Mouse (Mus musculus): ENCODE measurements at regions not wholly inside any gene's neighbourhood (a gene's known extent, or its start where the extent isn't known, plus 50 kb on each side); places are given as distances from the start of the nearest gene placed in this dataset.

- no peaks in the 10 kb centered on the region for H3K4me1 ChIP-seq (ENCODE audit: control insufficient read depth, insufficient read depth, low read length)
- H3K27ac ChIP-seq (replicated peaks; ENCODE audit: insufficient read depth, low read depth, low read length): no peak overlapping the region
- WGBS: 88% methylated on average over 6 of the region's 6 CpGs
- H3K9ac ChIP-seq (ENCODE audit: low read depth, low read length): no peak overlapping the region
- DNase-seq (ENCODE audit: extremely low read depth, low read depth, low spot score): no peak
- no peaks in the 10 kb centered on the region for H3K36me3 ChIP-seq (ENCODE audit: control insufficient read depth, insufficient read depth, low read length)
- no peak overlapping the region for H3K4me3 ChIP-seq (ENCODE audit: insufficient read depth, low read depth, low read length)
- no peaks in the 10 kb centered on the region for H3K27me3 ChIP-seq (ENCODE audit: control insufficient read depth, insufficient read depth, low read length)
- H3K79me2 ChIP-seq (ENCODE audit: control insufficient read depth, insufficient read depth, low read length): no peaks in the 10 kb centered on the region
- TF ChIP-seq POLR2A (IDR thresholded peaks at IDR 0.05; ENCODE audit: extremely low read depth, insufficient read depth, low read length): no peak
- no peak for TF ChIP-seq CTCF (IDR thresholded peaks at IDR 0.05; ENCODE audit: low read depth, low read length)
Observed at GRCm38 (mm10) chr3:132441226-132441625, 188.4 kb upstream of the Gimd1 start.

- TF ChIP-seq POLR2A (IDR thresholded peaks at IDR 0.05; ENCODE audit: extremely low read depth, insufficient read depth, low read length) (no peak), CTCF (IDR thresholded peaks at IDR 0.05; ENCODE audit: low read depth, low read length) (no peak)
- DNase-seq (ENCODE audit: extremely low read depth, low read depth, low spot score): no peak
- no peaks in the 10 kb centered on the region for H3K27me3 ChIP-seq (ENCODE audit: control insufficient read depth, insufficient read depth, low read length)
- H3K79me2 ChIP-seq (ENCODE audit: control insufficient read depth, insufficient read depth, low read length): no peaks in the 10 kb centered on the region
- H3K9ac ChIP-seq (ENCODE audit: low read depth, low read length): no peak overlapping the region
- no peaks in the 10 kb centered on the region for H3K36me3 ChIP-seq (ENCODE audit: control insufficient read depth, insufficient read depth, low read length)
- H3K27ac ChIP-seq (replicated peaks; ENCODE audit: insufficient read depth, low read depth, low read length): no peak overlapping the region
- H3K4me1 ChIP-seq (ENCODE audit: control insufficient read depth, insufficient read depth, low read length): no peaks in the 10 kb centered on the region
- WGBS: 47% methylated on average over 4 of the region's 4 CpGs
- H3K4me3 ChIP-seq (ENCODE audit: insufficient read depth, low read depth, low read length): no peak overlapping the region
Observed at GRCm38 (mm10) chr3:132453927-132454326, 175.7 kb upstream of the Gimd1 start.

- Histone ChIP-seq H3K4me3 (ENCODE audit: insufficient read depth, low read depth, low read length) (no peak overlapping the region), H3K36me3 (ENCODE audit: control insufficient read depth, insufficient read depth, low read length) (no peaks in the 10 kb centered on the region), H3K4me1 (ENCODE audit: control insufficient read depth, insufficient read depth, low read length) (no peaks in the 10 kb centered on the region), H3K27ac (replicated peaks; ENCODE audit: insufficient read depth, low read depth, low read length) (no peak overlapping the region), H3K27me3 (ENCODE audit: control insufficient read depth, insufficient read depth, low read length) (no peaks in the 10 kb centered on the region), H3K79me2 (ENCODE audit: control insufficient read depth, insufficient read depth, low read length) (no peaks in the 10 kb centered on the region), H3K9ac (ENCODE audit: low read depth, low read length) (no peak overlapping the region)
- DNase-seq (ENCODE audit: extremely low read depth, low read depth, low spot score): no peak
- WGBS: 75% methylated on average over 5 of the region's 5 CpGs
- TF ChIP-seq POLR2A (IDR thresholded peaks at IDR 0.05; ENCODE audit: extremely low read depth, insufficient read depth, low read length) (no peak), CTCF (IDR thresholded peaks at IDR 0.05; ENCODE audit: low read depth, low read length) (no peak)
Observed at GRCm38 (mm10) chr3:132462348-132462959, 167.2 kb upstream of the Gimd1 start.

GRCm38 (mm10) chr3:132471070-132471469, 158.6 kb upstream of the Gimd1 start:
- H3K27ac ChIP-seq (replicated peaks; ENCODE audit: insufficient read depth, low read depth, low read length): no peak overlapping the region
- H3K9ac ChIP-seq (ENCODE audit: low read depth, low read length): no peak overlapping the region
- no peak for DNase-seq (ENCODE audit: extremely low read depth, low read depth, low spot score)
- WGBS: 56% methylated on average over 4 of the region's 4 CpGs
- no peaks in the 10 kb centered on the region for H3K79me2 ChIP-seq (ENCODE audit: control insufficient read depth, insufficient read depth, low read length)
- H3K4me1 ChIP-seq (ENCODE audit: control insufficient read depth, insufficient read depth, low read length): no peaks in the 10 kb centered on the region
- TF ChIP-seq POLR2A (IDR thresholded peaks at IDR 0.05; ENCODE audit: extremely low read depth, insufficient read depth, low read length): no peak
- no peak for TF ChIP-seq CTCF (IDR thresholded peaks at IDR 0.05; ENCODE audit: low read depth, low read length)
- no peaks in the 10 kb centered on the region for H3K36me3 ChIP-seq (ENCODE audit: control insufficient read depth, insufficient read depth, low read length)
- no peak overlapping the region for H3K4me3 ChIP-seq (ENCODE audit: insufficient read depth, low read depth, low read length)
- H3K27me3 ChIP-seq (ENCODE audit: control insufficient read depth, insufficient read depth, low read length): no peaks in the 10 kb centered on the region

- peaks cover 3% of the 10 kb centered on the region; the same call in 1 of the 2 replicates for H3K4me1 ChIP-seq (ENCODE audit: control insufficient read depth, insufficient read depth, low read length)
- no peaks in the 10 kb centered on the region for H3K79me2 ChIP-seq (ENCODE audit: control insufficient read depth, insufficient read depth, low read length)
- no peak for TF ChIP-seq CTCF (IDR thresholded peaks at IDR 0.05; ENCODE audit: low read depth, low read length)
- TF ChIP-seq POLR2A (IDR thresholded peaks at IDR 0.05; ENCODE audit: extremely low read depth, insufficient read depth, low read length): no peak
- no peak for DNase-seq (ENCODE audit: extremely low read depth, low read depth, low spot score)
- no peaks in the 10 kb centered on the region for H3K27me3 ChIP-seq (ENCODE audit: control insufficient read depth, insufficient read depth, low read length)
- no peaks in the 10 kb centered on the region for H3K36me3 ChIP-seq (ENCODE audit: control insufficient read depth, insufficient read depth, low read length)
- WGBS: 89% methylated on average over 5 of the region's 5 CpGs
- H3K27ac ChIP-seq (replicated peaks; ENCODE audit: insufficient read depth, low read depth, low read length): no peak overlapping the region
- H3K9ac ChIP-seq (ENCODE audit: low read depth, low read length): no peak overlapping the region
- H3K4me3 ChIP-seq (ENCODE audit: insufficient read depth, low read depth, low read length): no peak overlapping the region
Observed at GRCm38 (mm10) chr3:132477768-132478167, 151.9 kb upstream of the Gimd1 start.

- Histone ChIP-seq H3K36me3 (ENCODE audit: control insufficient read depth, insufficient read depth, low read length) (no peaks in the 10 kb centered on the region), H3K4me1 (ENCODE audit: control insufficient read depth, insufficient read depth, low read length) (peaks cover 3% of the 10 kb centered on the region; the same call in 1 of the 2 replicates), H3K4me3 (ENCODE audit: insufficient read depth, low read depth, low read length) (no peak overlapping the region), H3K79me2 (ENCODE audit: control insufficient read depth, insufficient read depth, low read length) (no peaks in the 10 kb centered on the region), H3K27me3 (ENCODE audit: control insufficient read depth, insufficient read depth, low read length) (no peaks in the 10 kb centered on the region), H3K9ac (ENCODE audit: low read depth, low read length) (no peak overlapping the region), H3K27ac (replicated peaks; ENCODE audit: insufficient read depth, low read depth, low read length) (no peak overlapping the region)
- peak; percentile 75 for DNase-seq (ENCODE audit: extremely low read depth, low read depth, low spot score)
- 21% methylated on average over 2 of the region's 2 CpGs for WGBS
- TF ChIP-seq CTCF (IDR thresholded peaks at IDR 0.05; ENCODE audit: low read depth, low read length): no peak
- no peak for TF ChIP-seq POLR2A (IDR thresholded peaks at IDR 0.05; ENCODE audit: extremely low read depth, insufficient read depth, low read length)
Observed at GRCm38 (mm10) chr3:132479275-132479674, 150.3 kb upstream of the Gimd1 start.
